Mouse (Mus musculus) T-cell, adult 66 days (primary cell): ENCODE measurements around the gene Fv1. TPM values are rescaled to one million over a fixed set of nuclear protein-coding genes. Genes with fewer than 3 reads are reported as not detected.

Source experiments
- total RNA-seq, 2 experiments: library from RNA; stranded (reverse); gene quantifications; 3 replicates in 1 of 2; 4 replicates in 1 of 2; pipeline ENCODE4 v1.2.4; 2023

The Fv1 gene
- 10 to 100 TPM; 17.8 to 20.8 TPM for total RNA-seq

GRCm38 (mm10) chr4:147868450-147869031 is at the start of gene Fv1, which contains the start of gene Miip:
Gene Fv1, plus strand, starts transcription at chr4:147868979.
Gene Miip, minus strand, starts transcription at chr4:147868816.

GRCm38 (mm10) chr4:147847614-147848583 is 20.9 kb upstream of the Fv1 start, which contains the start of gene Zfp933:
Gene Zfp933, minus strand, starts transcription at chr4:147848366.

GRCm38 (mm10) chr4:147904313-147905089 is 35.7 kb downstream of the Fv1 start, which contains the start of gene Mfn2:
Gene Mfn2, minus strand, starts transcription at chr4:147904704.

Other genes with a start within 250 kb of the Fv1 start
- gene Zfp979, start 226.5 kb upstream of the Fv1 start, total RNA-seq = not detected
- gene Zfp534, start 166.4 kb upstream of the Fv1 start, total RNA-seq = under 1 TPM; 0.44 to 0.99 TPM
- gene Zfp984, start 59.2 kb upstream of the Fv1 start, total RNA-seq = 10 to 100 TPM; 12.5 to 13.3 TPM
- 10 to 100 TPM in 1 of 2 experiments, 1 to 10 TPM in 1; 6.8 to 12.3 TPM for gene Zfp933, start 20.6 kb upstream of the Fv1 start, total RNA-seq
- 10 to 100 TPM; 38.3 to 39.7 TPM for gene Miip, start 163 bp upstream of the Fv1 start, total RNA-seq
- gene Mfn2, start 35.7 kb downstream of the Fv1 start, total RNA-seq = 10 to 100 TPM; 44.6 to 51.9 TPM
- gene Plod1, start 67.8 kb downstream of the Fv1 start, total RNA-seq = 10 to 100 TPM; 10.2 to 17.5 TPM
- 10 to 100 TPM; 69.6 to 75.2 TPM for gene 2510039O18Rik, start 71.9 kb downstream of the Fv1 start, total RNA-seq
- not detected for gene Nppb, start 116.8 kb downstream of the Fv1 start, total RNA-seq
- gene Nppa, start 131.7 kb downstream of the Fv1 start, total RNA-seq = not detected
- 10 to 100 TPM; 27.6 to 29.3 TPM for gene Clcn6, start 169.8 kb downstream of the Fv1 start, total RNA-seq
- 10 to 100 TPM; 18.5 to 21.1 TPM for gene Mthfr, start 170.1 kb downstream of the Fv1 start, total RNA-seq
- 10 to 100 TPM; 19.9 to 26.1 TPM for gene Agtrap, start 219.1 kb downstream of the Fv1 start, total RNA-seq